Mouse (Mus musculus) heart, postnatal 10 days (tissue): ENCODE measurements around the gene Soat2. TPM values are rescaled to one million over a fixed set of nuclear protein-coding genes. Genes with fewer than 3 reads are reported as not detected.

Source experiments
- DNase-seq, 2 experiments: peaks; one replicate each; pipeline ENCODE4 v3.0.0; 2021
- intact Hi-C: fragments of 180-260 bp; cut with DNase I; formaldehyde crosslinking; loops from one replicate; pipeline ENCODE4 v1.15.1; 2025
- total RNA-seq, 2 experiments: library from RNA; stranded (reverse); gene quantifications; 2 replicates each; pipeline ENCODE4 v1.2.3; 2021

Gene Soat2
- under 1 TPM in 1 of 2 experiments, not detected in 1; 0.20 TPM for total RNA-seq

DNA sequence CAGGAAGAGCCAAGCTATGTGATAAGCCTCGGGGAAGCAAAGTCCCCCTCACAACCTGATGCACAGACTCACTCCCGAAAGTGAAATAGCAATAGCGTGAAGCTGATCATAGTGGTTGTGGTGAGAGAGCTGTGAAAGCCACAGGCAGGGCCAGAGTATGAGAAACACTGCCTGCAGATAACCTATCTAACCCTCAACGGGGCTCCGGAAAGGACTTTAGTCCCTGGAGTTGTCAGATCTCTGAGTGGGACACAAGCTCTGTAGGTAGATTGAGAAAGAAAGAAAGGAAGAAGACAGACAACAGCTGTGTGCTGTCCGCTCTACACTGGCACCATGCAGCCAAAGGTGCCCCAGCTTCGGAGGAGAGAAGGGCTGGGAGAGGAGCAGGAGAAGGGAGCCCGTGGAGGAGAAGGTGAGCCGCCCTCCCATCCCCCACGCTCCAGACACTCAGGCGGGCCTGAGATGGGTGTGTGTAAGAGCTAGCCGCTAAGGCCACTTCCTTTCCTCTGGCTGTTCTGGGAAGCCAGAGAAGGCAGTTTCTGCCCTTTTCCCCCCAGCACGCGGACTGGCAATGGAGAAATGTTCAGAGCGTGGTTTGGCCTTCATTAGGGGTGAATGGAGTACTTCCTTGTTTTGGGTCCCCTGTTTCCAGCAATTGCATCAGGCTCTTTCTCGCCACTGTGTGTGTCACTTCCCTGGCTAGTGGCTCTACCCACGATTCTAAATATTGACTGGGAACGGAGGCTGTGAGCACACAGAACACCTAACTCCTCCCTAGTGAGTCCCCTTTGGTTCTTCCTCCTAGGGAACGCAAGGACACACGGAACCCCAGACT, at the start of gene Soat2:
TSS of gene Soat2 (plus strand) at position 226 of the 835 bp plus-strand sequence.
- peak; percentile 29 to 52 for DNase-seq
- intact Hi-C loops = no loop called here

DNA sequence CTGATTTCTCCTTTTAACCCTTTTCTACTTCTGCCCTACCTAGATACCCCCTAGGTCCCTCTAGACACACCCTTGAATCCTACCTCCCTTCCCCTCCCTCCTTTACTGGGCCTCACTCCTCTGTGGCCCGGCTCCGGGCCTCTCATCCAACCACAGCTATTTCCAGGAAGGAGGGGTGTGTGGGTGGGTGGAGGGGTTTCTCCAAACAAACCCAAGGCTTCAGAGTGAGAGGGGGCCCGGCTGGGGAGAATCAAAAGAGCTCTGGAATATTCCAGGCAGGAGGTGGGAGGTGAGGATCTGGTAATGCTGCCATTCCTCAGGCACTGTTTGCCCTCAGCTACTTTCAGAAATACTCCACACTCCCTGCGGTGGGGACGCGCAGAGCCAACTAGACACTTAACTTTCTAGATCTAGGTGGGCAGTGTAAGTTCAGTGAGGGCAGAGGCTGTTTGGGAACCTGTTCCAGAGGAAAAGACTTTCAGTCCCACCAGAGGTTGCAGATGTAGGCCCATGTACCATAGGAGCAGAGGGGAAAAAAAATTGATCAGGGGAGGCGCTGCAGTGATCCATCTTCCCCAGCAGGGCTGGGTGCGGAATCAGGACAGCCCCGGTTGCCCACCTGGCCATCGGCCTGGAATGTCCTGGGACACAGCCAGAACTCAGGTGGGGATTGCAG, 49.2 kb upstream of the Soat2 start:
- DNase-seq = no peak
- intact Hi-C loops = no loop called here

DNA sequence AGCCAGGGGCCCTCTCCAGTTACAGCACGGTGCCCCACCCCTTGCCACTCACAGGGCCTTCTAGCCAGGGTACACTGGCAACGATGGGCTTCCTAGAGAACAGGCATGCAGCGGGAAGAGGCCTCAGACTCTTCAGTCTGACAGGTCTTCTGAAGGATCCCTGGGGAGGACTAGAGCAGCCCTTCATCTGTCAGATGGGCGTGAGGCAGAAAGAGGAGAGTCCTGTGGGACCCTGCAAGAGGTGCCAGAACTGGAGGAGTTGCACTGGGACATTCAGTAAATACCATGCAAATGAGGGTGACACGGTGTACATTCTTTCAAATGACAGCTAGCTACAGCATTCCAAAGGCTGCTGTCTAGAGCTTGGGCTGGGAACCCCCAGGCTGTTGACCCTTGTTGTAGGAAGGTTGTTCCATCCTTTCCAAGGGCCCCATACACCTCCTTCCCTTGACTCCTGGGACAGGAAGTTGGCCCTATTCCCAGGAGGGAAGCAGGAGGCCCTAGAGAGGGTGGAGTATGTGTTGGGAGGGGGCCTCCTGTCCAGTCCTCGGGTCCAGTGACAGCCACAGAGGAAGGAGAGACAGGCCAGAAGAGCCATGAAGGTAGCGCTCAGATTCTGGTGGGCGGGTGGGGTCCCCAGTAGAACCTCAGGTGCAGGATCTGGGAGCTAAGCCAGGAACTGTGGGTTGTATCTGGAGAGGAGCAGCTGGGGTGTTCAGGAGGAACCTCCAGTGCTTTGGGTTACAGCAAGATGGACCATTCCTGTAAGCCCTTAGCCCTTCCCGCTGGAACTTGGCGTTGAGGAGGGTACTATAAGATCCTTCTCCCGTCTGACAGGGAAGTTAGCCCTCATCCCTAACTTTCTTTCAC, 48.4 kb upstream of the Soat2 start:
- intact Hi-C loops = no loop called here

DNA sequence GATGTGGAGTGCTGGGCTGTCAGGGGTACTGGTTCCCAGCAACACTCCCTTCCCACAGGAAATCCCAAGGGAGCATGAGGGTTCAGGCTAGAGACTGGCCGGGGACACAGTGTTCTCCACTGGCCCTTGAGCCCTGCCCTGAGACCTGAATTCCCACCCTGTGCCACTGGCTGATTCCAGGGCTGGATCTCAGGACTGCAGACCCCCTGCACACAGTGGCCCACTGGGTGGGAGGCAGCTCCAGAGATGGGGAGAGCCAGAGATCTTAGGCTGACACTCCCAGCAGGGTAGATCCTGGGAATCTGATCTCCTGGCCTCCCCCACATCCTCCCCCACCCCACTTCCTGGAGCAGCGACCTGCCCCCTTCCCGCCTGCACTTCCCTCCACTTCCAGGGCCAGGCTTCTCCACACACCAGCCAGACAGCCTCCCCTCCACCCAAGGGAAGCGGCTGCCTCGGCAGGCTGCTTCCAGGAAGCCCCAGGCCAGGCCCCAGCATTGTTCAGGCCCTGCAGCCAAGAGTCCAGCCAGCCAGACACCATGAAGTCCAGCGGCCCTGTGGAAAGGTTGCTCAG, 47.7 kb upstream of the Soat2 start:
- intact Hi-C loops = no loop called here
- DNase-seq = peak; percentile 84 to 85

More for the DNA sequence above, 48.4 kb upstream of the Soat2 start:
- peak; percentile 87 to 88 for DNase-seq

DNA sequence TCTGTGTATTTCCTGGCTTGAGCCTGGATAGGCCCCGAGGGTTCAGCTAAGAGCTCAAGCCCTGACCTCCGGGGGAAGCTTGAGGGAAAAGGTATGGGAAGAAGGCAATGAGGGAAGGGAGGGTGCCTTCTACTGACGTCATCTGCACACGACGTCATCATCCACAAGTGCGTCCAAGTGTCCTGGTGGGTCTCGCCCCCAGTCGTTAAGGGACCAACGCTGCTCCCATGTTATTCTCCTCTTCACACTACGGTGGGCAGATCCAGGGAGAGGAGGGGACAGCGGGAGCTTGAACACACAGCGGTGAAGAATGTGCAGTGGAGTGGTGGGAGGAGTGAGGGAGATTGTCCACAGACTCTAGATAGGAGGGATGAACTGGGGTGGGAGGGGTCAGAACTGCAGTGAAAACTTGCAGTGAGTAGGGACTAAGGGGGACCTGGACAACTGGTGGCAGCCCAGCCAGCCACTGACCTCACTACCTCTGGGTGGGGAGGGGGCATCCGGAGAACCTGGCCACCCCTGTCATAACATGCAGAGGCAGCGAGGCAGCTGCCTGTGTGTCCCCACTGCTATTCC, 46.9 kb upstream of the Soat2 start:
- peak; percentile 81 to 84 for DNase-seq
- intact Hi-C loops = no loop called here

DNA sequence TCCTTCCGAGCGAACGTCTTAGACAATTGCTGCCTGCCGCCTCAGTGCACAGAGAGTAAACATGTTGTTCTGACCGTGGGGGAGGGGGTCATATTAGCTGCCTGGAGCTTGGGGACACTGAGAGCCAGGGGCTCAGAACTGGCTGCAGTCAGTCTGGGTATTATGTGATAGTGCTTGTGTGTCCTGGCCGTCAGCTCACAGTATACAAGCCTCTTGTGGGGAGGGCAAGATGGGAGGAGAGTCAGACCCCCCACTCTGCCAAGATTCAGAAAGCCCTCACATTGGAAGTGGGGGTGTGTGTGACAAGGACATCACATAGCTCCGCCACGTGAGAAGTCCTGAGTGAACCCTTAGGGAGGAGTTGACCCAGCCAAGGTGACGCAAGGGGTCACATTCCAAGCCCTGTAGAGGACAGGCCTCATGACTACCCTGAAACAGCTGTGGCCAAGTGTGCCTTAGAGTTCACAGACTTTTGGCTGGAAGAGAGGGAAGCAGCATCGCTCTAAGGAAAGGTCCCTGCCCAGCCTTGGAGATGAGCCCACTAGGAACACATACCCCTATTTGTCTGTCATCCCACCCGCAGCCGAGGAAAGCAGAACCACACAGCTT, 46.3 kb upstream of the Soat2 start:
- intact Hi-C loops = no loop called here
- peak; percentile 93 to 94 for DNase-seq

DNA sequence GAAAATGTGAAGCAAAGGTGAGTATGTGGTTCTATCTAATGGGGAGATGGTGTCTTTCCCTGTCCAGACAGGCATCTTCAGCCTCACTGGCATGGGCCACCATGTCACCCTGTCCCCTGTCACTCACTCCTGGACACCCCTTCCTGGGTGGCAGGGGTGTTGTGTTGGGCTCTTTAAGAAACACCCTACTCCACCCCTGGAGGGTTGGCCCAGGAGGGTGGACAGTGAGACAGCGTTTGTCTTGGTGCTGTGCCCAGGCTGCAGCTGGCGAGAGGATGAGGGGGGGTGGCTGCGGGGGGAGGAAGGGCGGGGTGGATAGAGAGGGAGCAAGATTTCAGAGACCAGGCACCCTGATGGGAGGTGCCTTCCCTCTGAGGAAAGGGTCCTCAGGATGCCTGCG, 45.0 kb upstream of the Soat2 start:
- peak; percentile 88 to 89 for DNase-seq
- intact Hi-C loops = loop anchor here (5.0 kb wide), 1 partner anchor 42 kb away; no protein-coding TSS in a partner anchor

DNA sequence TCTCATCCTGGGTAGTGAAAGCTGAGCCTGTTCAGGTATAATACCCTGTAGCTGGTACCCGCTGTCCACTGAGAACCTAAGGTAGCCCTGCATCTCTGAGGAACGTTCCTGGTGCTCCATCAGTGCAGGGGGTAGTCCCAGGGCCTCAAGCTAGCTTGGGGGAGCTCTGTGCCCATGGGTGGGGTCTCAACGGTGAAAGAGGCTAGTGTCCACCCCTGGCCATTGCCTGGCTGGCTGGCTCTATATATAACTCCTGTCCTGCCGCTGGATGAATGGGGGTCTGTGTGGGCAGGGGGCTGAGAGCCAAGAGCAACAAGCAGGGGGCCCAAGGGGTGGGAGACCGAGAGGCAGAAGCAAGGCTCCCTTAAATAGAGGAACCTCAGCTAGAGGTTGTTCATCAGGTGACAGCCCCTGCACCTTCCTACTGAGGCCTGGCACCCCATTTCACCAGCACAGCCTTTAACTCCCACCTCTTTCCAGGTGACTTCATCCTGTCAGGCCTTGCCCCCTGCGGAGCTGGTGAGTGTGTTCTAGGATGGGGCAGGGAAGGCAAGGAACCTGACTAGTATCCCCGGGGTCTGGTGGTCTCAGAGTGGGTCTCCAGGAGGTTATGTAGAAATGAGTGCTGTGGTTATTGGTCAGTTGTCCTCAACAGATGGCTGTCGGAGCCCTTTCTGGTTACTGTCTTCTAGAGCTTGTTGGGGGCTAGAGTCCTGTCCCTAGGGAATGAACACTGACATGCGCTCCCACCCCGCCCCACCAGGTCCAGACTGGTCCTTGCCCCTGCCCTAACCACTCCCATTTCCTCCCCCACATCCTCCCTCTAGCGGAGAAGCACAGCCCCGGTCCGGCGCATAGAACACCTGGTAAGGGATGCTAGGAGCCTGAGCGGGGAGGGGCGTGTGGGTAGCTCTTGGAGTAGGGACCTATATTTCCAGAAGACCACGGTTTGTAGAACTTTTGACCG, 44.3 kb upstream of the Soat2 start:
- DNase-seq = peak; percentile 52
- intact Hi-C loops = loop anchor here (5.0 kb wide), 1 partner anchor 41 kb away; no protein-coding TSS in a partner anchor

DNA sequence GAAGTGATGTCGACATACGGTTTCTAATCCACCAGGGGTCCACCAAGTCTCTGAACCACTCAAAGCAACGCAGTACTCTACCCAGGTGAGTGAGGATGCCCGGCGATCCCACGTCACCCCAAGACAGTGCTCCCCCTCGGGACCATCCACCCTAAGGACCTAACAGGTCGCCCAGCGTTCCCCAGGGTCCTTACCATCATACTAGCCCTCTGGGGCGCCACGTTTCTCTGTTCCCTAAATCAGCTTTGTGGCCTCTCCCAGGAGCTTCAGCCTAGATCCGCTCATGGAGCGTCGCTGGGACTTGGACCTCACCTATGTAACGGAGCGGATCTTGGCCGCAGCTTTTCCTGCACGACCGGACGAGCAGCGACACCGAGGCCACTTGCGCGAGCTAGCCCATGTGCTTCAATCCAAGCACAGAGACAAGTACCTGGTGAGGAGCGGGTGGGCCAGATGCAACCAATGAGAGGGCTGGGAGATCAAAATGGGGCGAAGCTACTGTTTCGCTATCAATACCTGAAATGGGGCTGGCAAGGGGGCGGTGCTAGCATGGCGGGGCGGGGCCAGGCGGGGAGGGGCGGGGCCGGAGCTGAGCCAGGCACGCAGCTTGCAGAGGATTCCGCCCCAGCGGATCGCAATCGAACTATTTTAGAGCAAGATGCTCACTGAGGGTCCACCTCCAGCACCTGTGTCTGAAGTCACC, 43.4 kb upstream of the Soat2 start:
- intact Hi-C loops = loop anchor here (5.0 kb wide), 1 partner anchor 40 kb away; no protein-coding TSS in a partner anchor
- peak; percentile 24 to 29 for DNase-seq

DNA sequence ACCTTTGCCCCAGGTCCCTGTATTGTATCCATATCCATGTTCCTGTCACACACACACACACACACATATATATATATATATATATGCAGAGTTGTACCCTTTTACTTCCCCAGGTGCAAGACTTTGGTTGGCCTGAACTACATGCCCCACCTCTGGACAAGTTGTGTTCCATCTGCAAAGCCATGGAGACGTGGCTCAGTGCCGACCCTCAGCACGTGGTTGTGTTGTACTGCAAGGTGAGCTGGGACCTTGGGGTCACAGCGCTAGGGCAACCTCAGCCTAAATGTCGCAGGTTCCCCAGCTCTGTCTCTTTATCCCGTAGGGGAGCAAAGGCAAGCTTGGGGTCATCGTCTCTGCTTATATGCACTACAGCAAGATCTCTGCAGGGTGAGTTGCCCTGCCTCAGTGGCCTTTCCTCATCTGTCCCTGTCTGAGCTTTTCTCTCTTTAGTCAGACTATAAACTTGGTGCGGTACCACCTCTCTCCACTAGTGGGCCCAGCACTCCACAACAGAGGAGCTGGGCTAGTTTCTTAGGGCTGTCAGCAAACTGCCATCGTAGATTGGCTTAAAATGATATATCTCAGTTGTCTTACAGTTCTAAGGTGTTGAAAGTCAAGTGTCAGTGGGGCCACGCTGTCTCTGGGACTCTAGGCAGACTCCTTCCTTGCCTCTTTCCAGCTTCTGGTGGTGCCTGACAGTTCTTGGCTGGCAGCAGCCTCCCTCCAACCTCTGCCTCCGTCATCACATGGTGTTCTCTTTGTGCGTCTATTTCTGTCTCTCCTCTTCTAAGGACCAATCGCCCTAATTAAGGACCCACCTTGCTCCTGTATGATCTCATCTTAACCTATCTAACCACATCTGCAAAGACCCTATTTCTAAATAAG, 42.4 kb upstream of the Soat2 start:
- DNase-seq = peak; percentile 72 to 84
- intact Hi-C loops = loop anchor here (2.0 to 5.0 kb wide), 2 partner anchors 15 to 39 kb away; no protein-coding TSS in a partner anchor

DNA sequence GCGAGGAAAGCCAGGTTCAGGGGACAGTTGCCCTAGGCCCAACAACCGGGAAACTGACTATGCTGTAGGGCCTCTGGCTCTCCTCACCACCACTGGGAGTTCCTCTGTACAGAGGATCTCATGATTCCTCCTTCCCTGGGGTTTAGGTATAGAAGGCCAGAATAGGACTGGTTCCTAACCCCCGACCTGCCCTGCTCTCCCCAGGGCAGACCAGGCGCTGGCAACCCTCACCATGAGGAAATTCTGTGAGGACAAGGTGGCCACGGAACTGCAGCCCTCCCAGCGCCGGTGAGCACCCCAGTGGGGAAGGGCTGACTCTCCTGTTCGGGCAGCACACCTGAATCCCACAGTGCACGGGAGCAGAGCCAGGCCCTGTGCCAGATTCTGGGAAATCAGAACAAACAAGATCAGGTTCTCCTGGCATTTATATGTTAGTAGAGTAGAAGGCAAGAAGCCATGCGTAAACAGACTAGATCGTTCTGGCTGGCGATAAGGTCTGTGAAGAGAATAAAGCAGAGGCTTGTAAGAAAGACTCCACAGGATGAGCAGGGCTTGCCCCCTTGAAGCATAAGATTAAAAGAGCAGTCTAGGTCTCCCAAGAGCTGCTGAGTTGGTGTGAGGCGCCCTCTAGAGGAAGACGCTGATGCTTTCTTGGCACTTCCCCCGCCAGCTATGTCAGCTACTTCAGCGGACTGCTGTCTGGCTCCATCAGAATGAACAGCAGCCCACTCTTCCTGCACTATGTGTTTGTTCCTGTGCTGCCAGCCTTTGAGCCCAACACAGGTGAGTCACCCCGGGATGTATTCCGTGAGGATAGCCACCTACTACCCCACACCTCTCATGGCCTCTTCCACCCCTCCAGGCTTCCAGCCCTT, 41.4 kb upstream of the Soat2 start:
- intact Hi-C loops = loop anchor here (2.0 to 5.0 kb wide), 2 partner anchors 14 to 38 kb away; no protein-coding TSS in a partner anchor
- DNase-seq = peak; percentile 88 to 91

DNA sequence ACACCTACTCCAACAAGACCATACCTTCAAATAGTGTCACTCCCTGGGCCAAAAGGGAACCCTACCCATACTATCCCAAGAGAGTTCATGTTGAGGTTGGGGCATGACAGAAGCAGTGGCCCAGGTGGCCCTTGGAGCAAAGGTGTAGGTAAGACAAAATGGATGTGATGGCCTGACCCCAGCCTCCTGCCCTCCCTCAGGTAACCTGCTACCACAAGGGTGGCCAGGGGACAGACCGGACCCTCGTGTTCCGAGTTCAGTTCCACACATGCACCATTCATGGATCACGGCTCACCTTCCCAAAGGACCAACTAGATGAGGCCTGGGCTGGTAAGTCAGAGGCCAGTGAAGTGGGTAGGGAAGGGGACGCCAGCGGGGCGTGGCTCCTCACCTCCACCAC, 40.1 kb upstream of the Soat2 start:
- intact Hi-C loops = no loop called here
- DNase-seq = no peak

DNA sequence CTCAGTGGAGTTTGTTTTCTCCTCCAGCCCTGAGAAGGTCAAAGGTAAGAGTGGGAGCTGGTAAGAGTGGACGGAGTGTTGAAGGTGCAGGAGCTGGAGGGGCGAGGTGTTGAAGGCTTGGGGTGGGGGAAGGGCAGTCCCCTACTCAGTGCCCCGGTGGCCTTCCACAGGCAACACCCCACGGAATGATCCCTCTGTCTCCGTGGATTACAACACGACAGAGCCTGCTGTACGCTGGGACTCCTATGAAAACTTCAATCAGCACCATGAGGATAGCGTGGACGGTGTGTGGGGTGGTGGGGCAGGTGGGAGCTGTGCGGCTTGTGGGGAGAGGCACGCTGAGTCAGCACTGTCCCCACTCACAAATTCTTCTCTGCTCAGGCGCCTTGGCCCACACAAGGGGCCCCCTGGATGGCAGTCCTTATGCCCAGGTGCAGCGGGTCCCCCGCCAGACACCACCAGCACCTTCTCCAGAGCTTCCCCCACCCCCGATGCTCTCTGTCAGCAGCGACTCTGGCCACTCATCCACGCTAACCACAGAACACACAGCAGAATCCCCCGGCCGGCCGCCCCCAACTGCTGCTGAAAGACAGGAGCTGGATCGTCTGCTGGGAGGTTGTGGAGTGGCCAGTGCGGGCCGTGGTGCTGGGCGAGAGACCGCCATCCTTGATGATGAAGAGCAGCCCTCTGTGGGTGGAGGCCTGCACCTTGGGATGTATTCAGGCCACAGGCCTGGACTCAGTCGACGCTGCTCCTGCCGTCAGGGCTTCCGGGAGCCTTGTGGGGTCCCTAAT, 39.4 kb upstream of the Soat2 start:
- intact Hi-C loops = no loop called here
- peak; percentile 10 to 17 for DNase-seq

DNA sequence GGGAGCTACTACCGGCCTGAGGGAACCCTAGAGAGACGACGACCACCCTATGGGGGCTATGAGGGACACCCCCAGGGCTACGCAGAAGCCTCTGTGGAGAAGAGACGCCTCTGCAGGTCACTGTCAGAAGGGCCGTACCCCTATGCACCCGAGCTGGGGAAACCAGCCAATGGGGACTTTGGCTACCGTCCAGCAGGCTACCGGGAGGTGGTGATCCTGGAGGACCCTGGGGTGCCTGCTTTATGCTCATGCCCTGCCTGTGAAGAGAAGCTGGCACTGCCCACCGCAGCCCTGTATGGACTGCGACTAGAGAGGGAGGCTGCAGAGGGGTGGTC, 38.9 kb upstream of the Soat2 start:
- peak; percentile 17 to 26 for DNase-seq
- intact Hi-C loops = no loop called here

DNA sequence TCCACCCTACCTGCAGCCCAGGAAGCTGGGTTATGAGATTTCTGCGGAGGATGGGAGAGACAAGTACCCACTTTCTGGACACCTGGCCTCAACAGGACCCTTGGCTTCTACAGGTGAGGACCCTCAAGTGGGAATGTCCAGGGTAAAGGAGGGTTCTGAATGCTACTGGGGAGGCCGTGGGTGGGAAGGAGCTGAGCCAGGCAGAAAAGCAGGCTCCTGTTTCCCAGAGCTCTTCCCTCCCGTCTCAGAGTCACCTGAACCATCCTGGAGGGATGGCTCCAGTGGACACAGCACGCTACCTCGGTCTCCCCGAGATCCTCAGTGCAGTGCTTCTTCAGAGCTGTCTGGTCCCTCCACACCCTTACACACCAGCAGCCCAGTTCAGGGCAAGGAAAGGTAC, 38.1 kb upstream of the Soat2 start:
- intact Hi-C loops = no loop called here

More for the DNA sequence above, 38.1 kb upstream of the Soat2 start:
- DNase-seq = peak in 1 of 2 experiments; percentile 7
